Mouse (Mus musculus): Measurements from ENCODE around the gene Ulk4.

The Ulk4 gene

GRCm38 (mm10) chr9:121277118-121278060, at the start of gene Ulk4:
Gene Ulk4 (minus strand): TSS chr9:121277197.
- DNase-seq, result peak; percentile 96

GRCm38 (mm10) chr9:121322034-121322433, 45.0 kb upstream of the Ulk4 start:
- no peak for DNase-seq

- DNase-seq, result no peak
These were observed 44.1 kb upstream of the Ulk4 start for GRCm38 (mm10) chr9:121321118-121321517.

GRCm38 (mm10) chr9:121320433-121320832, 43.4 kb upstream of the Ulk4 start:
- no peak for DNase-seq

GRCm38 (mm10) chr9:121319323-121319966, 42.4 kb upstream of the Ulk4 start:
- DNase-seq, result peak; percentile 94

- no peak for DNase-seq
These were observed 39.8 kb upstream of the Ulk4 start for GRCm38 (mm10) chr9:121316621-121317405.

- DNase-seq, result no peak
These were observed 39.1 kb upstream of the Ulk4 start for GRCm38 (mm10) chr9:121315901-121316595.

- DNase-seq, result peak; percentile 54
These were observed 37.6 kb upstream of the Ulk4 start for GRCm38 (mm10) chr9:121314541-121315152.

GRCm38 (mm10) chr9:121313656-121314374, 36.8 kb upstream of the Ulk4 start:
- DNase-seq, result peak; percentile 82

- peak; percentile 71 for DNase-seq
These were observed 35.4 kb upstream of the Ulk4 start for GRCm38 (mm10) chr9:121312237-121312891.

- no peak for DNase-seq
These were observed 34.8 kb upstream of the Ulk4 start for GRCm38 (mm10) chr9:121311846-121312236.

- no peak for DNase-seq
These were observed 33.5 kb upstream of the Ulk4 start for GRCm38 (mm10) chr9:121310501-121310900.

GRCm38 (mm10) chr9:121309287-121309686, 32.3 kb upstream of the Ulk4 start:
- no peak for DNase-seq

GRCm38 (mm10) chr9:121305456-121305855, 28.5 kb upstream of the Ulk4 start:
- no peak for DNase-seq

GRCm38 (mm10) chr9:121304520-121304919, 27.5 kb upstream of the Ulk4 start:
- no peak for DNase-seq

GRCm38 (mm10) chr9:121303748-121304147, 26.8 kb upstream of the Ulk4 start:
- DNase-seq, result peak; percentile 52

GRCm38 (mm10) chr9:121303086-121303485, 26.1 kb upstream of the Ulk4 start:
- DNase-seq, result no peak

- no peak for DNase-seq
These were observed 25.5 kb upstream of the Ulk4 start for GRCm38 (mm10) chr9:121302543-121302942.

GRCm38 (mm10) chr9:121301041-121301920, 24.3 kb upstream of the Ulk4 start:
- DNase-seq, result no peak

Measured in retina, postnatal 1 day (tissue).